ENCODE assay signal across 13 mouse cellular contexts in the genomic region with DNA sequence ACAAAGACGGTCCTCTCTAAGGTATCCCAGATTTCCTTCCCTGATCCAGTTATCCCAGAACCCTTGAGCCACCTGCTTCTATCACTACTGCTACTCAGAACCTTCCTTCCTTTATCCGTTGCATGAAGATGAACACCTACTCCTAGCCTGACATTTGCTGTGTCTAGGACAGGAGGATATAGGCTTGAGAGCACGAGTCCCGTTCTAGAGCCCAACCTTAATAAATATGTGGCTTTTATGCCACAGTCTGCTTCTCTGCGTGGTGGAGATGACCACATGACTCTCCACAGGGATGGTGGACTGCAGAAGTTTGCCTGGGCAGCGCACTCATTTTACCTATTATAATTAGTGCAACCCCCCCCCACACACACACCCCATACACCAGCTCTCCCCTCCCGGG.
"Had no signal": no experiment of that assay in that cellular context is flagged by ENCODE, and none has a peak within 500 bp of the region (broad histone marks: within the 10 kb centered on the region; RNA-seq: fewer than 3 reads in every experiment).

No protein-coding gene starts in this region.

- H3K27me3 ChIP-seq: intestine, embryonic 15.5 days; limb, embryonic 15.5 days; liver, embryonic 12.5 days; midbrain, embryonic 12.5 days; neural tube, embryonic 15.5 days had no signal

- H3K9me3 ChIP-seq: intestine, embryonic 15.5 days; limb, embryonic 15.5 days; liver, embryonic 12.5 days; midbrain, embryonic 12.5 days; neural tube, embryonic 15.5 days had no signal

- H3K27ac ChIP-seq: intestine, embryonic 15.5 days; left cerebral cortex, adult 2 months; limb, embryonic 15.5 days; liver, embryonic 12.5 days; midbrain, embryonic 12.5 days; neural tube, embryonic 15.5 days had no signal

- ATAC-seq: intestine, embryonic 15.5 days; liver, embryonic 12.5 days had no signal

- H3K4me1 ChIP-seq: liver, embryonic 12.5 days; midbrain, embryonic 12.5 days; neural tube, embryonic 15.5 days had no signal

- DNase-seq: kidney, adult 18-20 months; kidney, postnatal 25 days; lung, postnatal 4 days; right cerebral cortex, adult 18-20 months; right cerebral cortex, postnatal 25 days; thymus, postnatal 36 days had no signal

- H3K4me2 ChIP-seq: intestine, embryonic 15.5 days; limb, embryonic 15.5 days; liver, embryonic 12.5 days; midbrain, embryonic 12.5 days; neural tube, embryonic 15.5 days had no signal

- H3K9ac ChIP-seq: intestine, embryonic 15.5 days; limb, embryonic 15.5 days; liver, embryonic 12.5 days; neural tube, embryonic 15.5 days had no signal

- H3K36me3 ChIP-seq: intestine, embryonic 15.5 days; limb, embryonic 15.5 days; liver, embryonic 12.5 days; midbrain, embryonic 12.5 days; neural tube, embryonic 15.5 days had no signal

- H3K4me3 ChIP-seq: intestine, embryonic 15.5 days; left cerebral cortex, adult 2 months; limb, embryonic 15.5 days; liver, embryonic 12.5 days; midbrain, embryonic 12.5 days; myocyte; neural tube, embryonic 15.5 days had no signal
